Mouse (Mus musculus): ENCODE measurements around the gene Maip1.

- no peak for TF ChIP-seq CTCF (IDR thresholded peaks at IDR 0.05; ENCODE audit: control insufficient read depth, insufficient read depth, low read length)
- no peak for TF ChIP-seq POLR2A (IDR thresholded peaks at IDR 0.05; ENCODE audit: borderline replicate concordance, control insufficient read depth, low read depth, low read length)
Measured at GRCm38 (mm10) chr1:57358546-57358945, 47.6 kb upstream of the Maip1 start.
